Mouse (Mus musculus): ENCODE data around the gene Tulp3.

- TF ChIP-seq CTCF (IDR thresholded peaks at IDR 0.05; ENCODE audit: low read depth, low read length), result no peak
- no peak for TF ChIP-seq POLR2A (IDR thresholded peaks at IDR 0.05; ENCODE audit: borderline replicate concordance, low read depth, low read length)
Measured at GRCm38 (mm10) chr6:128381254-128381653, 25.6 kb upstream of the Tulp3 start.

Measured in bone marrow macrophage, adult 2 months (primary cell).